Mouse (Mus musculus) NIH3T3 (cell line): ENCODE measurements around the gene Pipox.

Experiments used
- DNase-seq: peaks from one replicate; pipeline ENCODE4 v3.0.0-alpha.2; 2012; ENCODE audit warnings: low read depth

The Pipox gene

DNA sequence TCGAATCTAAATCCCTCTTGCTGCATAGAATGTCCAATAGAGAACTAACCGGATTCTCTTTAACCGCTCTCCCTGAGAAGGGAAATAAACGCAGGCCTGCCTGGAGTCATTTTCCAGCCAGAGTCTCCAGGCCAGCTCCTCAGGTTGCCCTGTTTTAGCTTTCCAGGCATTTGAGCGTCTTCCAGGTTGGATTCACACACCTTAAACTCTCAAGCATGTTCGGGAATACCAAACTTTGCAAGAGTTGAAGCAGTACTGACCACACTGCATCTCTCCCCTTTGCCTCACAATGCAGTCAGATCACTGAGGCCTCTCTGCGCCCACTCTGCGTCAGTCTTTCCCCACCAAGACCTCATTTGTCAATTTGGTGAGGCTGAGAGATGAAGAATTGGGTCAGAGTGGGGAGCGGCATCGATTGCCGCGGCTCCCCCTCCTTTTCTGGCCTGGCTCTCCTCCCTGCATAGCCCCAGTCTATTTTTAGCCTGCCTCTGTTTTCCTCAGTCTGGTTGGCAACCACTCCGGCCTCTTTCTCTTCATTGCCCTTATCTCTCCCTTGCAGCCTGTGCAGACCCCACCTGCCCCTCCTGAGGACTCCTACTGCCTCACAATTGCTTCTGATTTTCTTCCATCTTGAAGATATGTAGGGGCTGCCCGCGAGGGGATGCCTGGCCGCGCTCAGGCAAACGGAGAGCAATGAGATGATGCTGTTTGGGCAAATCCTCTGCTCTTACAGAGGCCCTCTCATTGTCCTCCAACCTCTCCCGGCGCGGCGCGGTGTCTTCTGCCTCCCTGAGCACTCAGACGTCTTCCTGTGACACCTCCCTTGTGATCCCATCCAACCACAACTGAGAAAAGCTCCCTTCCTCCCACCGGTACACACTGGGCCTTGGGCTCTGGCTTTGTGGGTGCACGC, 17.8 kb downstream of the Pipox start:
- DNase-seq = peak; percentile 36

DNA sequence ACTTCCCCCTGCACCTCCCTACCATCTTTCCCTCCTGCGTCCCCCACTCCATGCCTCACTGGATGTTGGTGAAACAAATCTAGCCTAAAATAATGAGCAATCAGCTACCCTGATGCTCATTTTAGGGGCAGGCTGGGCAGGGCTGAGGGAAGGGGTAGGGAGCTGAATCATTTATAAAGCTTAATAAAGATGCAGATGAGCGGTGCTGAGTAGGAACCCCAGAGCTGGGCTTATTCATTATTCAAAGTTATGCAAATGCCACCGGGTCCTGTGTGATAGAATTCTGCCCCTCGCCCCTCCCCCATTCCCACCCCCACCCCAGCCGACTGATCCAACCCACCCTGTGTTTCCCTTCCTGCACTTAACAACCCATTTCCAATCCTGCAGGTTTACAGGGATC, 18.6 kb downstream of the Pipox start:
- no peak for DNase-seq

DNA sequence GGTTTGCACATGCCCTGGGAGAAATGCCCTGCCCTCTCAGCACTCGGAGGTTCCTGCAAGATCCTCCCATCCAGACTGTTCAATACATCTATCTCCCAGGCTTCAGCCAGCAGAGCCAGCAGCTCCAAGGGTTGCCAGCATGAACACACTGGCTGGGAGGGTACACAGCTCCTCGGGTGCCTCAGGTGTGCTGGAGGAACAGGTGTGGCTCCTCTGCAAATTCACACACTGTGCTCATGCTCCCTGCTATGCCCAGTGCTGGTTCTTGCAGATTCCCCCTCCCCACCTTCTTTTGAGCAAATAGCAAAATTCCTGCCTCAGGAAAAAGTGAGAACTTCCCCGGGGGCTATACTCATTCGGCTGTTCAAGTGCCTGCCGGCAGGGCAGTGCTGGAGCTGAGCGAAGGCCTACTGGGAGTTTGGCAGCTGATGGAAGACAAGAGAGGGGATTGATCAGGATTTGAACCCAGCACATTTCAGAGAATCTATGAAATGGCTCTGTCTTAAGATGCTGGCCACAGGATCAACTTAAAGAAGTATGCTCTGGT, 19.1 kb downstream of the Pipox start:
- DNase-seq = no peak

DNA sequence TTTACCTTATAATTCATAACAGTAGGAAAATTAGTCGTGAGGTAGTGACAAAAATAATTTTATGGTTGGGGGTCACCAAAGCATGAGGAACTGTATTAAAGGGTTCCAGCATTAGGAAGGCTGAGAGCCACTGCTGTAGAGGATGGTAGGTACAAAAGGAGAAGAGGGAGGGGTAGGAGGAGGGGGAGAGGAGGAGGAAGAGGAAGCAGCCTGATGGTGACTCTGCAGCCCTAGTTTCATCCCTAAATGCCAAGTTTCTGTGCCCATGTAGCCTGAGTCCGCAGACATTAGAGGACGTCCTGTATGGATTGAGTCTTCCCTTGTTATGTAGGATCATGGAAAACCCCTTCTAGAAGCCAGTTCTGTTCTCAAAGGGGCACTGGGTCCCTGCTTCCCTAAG, 20.8 kb downstream of the Pipox start:
- DNase-seq = no peak

DNA sequence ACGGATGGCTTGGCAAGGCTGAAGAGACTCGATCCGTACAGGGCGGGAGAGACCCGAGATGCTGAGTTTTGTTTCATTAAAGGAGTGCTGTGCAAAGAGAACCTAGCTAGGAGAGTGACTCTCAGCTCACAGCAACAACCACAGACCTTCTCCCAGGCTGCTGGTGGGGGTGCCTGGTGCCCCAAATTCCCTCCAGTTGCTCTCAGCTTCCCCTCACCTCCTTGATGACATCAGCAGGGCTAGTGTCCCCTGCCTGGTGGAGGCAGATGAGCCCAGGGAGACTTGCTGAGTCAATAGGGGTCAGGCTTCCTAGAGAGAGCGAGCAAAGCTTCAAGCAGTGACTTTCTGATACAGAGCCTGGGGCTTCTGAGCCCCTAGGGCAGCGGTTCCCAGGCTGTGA, 21.2 kb downstream of the Pipox start:
- DNase-seq = no peak

DNA sequence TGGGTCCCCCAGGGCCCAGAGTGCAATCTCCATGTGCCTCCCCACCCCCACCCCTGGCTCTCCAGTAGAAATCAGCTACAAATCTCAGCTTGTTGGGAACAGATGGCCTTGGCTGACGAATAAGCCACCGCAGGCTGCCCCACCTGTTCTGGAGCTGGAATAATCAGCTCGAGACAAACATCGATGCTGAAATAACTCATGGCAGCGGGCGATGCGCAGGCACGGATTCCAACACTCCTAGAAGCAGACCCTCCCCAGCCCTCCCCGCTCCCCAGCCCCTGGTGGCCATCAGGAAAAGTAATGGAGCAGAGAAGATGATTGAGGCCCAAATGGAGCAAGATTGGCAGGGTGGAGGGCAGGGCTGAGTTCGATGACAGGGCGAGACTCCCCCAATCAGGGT, 21.7 kb downstream of the Pipox start:
- no peak for DNase-seq

DNA sequence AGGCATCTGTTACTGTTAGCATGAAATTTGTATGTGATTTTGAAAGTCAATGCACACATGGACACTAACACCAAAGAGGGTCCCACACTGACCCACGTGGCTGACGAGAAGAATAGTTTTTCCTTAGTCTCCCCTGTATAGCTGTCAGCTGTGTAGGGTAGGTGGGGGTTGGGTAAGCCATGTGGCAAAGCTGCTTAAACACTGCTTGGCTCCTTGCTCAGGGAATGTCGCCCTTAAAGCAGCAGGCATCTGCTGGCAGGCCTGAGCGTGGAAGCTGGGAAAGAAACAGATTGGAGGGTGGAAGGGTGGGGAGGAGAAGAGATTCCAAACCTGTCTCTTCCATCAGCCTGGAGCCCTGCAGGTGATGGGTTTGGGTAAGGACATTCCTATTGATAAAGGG, 22.5 kb downstream of the Pipox start:
- no peak for DNase-seq

DNA sequence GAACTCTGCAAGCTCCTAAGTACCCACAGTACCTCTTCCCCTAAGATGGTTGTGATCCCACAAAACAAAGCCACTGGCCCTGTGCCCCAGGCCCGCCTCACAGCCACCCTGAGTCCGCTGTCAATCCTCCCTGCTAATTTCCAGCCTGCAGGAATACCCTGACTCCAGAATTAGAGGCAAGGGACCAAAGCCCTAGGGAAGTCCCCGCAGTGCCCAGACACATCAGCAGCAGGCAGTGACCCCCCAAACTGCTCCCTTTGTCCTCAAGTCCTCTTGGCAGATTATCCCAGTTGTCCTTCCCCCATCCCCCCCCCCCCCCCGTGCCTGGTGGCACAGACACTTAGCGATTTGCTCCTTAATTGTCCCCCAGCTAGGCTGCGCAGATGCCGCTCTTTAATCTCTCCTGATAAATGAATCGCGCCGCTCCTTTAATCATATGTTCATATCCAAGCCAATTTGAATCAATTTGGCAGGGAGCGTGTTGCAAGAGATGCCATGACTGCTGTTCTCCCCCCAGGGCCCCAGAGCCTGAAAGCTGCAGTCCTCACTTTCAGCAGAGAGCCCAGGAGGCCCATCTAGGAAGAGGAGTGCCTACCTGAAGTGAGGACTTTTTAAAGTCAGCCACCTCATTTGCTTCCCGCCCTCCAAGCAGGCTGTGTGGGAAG, 26.3 kb downstream of the Pipox start:
- DNase-seq = no peak

DNA sequence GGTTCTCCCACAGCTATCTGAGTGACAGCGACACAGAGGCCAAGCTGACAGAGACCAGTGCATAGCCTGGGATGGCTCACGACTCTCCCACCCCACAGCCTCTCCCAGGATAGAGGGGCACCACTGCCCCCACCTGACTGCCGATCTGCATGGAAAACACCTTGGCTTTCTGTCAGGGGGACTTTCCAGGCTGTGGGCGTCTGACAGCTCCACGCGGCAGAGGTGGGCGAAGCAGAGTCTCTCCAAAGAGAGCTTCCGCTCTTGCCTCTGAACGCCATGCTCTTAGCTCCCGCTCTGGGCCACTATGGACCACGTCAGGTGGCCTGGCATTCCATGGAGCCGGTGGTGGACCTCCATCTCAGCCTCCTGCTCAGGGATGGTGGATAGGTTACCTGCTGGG, 29.1 kb downstream of the Pipox start:
- DNase-seq = no peak

DNA sequence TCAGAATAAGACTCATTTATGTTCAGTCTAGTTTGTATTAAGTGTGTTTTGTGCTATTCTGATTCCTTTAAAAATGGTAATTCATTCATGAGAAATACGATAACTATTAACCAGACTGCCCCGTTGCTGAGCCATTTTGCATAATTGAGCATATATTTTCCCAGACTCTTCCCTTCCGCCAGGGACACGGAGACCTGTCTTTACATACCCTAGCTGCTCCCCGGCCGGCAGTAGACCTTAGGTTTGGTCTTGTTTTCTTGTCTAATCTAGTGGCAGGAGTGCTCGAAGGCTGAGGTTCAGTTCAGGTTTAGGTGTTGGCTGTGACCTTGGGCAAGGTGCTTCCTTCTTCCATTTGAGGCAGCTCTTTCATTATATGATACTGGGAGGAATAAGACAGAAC, 31.0 kb downstream of the Pipox start:
- no peak for DNase-seq

DNA sequence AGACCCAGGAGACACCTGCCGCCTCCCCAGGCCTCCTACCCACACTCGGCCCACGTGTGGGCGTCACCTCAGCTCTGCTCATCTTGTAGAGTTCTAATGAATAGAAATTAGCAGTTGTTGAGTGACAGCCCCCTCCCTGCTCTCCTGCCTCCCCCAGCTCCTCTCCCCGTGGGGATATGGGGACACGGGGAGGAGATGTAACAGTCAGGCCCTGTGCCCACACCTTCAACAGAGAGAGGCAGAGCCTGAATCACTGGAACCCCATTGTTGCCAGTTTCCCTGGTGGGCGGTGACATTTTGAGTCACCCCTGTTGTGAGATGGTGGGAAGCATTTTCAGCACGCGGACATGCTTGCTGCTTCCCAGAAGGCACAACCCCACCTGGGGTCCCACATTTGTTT, 32.9 kb downstream of the Pipox start:
- no peak for DNase-seq

DNA sequence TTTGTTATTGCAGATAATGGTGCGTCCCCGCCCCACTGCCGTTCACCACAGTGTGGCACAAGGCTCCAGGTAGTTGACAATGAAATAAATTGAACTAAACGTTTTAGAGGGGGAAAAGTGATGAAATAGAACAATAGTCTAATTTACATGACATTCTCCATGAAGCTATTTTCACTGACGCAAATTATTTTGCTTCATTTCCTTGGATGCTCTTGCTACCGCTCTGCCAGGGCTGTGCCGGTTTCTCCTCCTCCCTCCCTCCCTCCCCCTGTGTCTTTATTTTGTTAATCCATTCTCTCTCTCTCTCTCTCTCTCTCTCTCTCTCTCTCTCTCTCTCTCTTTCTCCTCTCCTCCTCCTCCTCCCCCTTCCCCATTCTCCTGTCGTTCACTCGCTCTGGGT, 35.3 kb downstream of the Pipox start:
- no peak for DNase-seq

DNA sequence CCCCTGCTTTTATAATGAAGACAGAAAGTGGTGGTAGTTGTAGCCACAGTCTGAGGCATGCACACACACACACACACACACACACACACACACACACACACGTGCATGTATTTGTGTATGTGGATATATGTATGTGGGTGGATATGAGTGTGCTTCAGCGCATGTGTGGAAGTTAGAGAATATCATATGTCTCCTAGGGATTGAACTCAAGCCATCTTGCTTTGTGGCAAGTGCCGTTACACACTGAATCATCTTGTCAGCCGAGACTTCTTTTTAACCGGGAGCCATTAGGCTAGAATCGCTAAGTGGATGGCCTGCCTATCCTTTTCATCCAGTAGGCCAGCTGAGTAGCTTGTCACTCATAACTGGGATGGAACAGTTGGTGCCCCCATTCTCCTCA, 36.8 kb downstream of the Pipox start:
- no peak for DNase-seq

DNA sequence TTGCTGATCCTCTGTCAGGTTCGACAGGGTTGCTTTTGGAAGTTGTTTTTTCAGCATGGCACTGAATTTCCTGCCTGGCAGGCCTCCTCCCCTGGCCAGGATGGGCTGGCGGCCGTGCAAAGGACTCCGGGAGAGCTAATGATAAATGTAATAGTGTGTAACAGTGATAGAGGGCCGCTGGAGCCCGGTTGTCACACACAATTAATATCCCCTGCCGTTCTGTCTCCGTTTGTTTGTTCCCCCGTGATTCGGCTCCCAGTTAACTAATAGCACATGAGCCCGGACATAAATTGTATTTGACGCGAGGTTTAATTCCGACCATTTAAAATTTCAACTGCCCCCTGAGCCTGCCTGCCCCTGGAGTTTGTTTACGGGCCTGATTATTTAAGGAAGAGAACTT, 38.5 kb downstream of the Pipox start:
- no peak for DNase-seq

DNA sequence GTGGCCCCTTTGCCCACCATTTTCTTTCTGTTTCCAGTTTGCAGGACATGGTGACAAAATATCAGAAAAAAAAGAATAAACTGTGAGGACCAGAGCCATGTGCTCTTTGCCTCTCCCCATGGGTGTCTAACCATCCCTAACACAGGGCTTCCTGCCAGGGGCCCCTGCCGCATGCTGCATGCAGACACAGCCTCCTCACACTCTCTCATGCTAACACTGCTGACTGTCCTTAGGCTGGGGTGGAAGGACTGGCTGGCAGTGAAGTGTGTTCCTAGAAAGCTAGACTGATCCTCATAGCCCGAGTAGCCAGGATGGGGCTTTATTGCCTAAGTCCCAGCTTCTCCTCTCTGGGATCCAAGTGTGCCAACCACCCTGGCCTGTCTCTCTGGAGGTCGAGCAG, 39.3 kb downstream of the Pipox start:
- no peak for DNase-seq

DNA sequence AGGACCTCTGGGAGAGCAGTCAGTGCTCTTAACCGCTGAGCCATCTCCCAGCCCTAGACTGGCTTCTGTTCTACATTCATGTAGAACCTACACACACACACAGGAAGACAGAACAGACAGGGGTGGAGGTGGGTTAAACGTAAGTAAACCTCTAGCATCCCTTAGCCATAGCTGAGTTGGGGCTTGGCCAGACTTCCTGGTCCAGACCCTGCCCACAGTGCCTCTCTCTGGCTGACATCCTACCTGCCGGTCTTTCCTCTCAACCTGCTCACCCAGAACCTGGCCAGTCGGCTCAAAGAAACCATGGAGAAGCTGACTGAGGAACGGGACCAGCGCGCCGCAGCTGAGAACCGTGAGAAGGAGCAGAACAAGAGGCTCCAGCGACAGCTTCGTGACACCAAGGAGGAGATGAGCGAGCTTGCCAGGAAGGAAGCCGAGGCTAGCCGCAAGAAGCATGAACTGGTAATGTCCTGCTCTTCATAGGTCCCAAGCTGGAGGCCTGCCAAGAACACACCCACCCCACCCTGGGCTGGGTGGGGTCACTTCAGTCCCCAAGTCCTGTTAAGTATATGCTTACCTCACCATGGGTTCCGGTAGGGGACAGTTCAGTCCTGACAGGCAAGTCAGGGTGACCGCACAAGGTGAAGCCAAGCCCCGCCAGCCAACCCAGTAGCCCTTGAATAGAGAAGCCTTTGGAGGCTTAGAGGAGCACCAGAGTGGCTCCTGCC, 40.8 kb downstream of the Pipox start:
- no peak for DNase-seq

DNA sequence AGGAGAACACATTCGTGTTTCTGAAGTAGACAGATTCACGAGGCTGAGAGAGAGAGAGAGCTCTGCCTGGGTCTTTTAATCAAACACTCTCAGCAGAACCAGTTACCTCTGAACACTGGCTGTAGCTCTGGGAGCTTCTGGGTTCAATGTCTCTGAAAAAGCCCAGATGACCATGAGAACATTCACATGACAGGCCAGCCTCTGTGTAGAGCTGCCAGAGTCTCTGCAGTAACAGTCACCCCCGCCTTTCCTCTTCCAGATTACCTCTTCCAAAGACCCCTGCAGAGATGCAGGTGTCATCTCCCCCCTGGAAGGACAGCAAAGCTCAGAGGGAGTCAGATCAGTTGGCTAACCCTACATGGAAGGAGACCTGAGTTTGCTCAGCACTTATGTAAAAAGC, 41.7 kb downstream of the Pipox start:
- no peak for DNase-seq

DNA sequence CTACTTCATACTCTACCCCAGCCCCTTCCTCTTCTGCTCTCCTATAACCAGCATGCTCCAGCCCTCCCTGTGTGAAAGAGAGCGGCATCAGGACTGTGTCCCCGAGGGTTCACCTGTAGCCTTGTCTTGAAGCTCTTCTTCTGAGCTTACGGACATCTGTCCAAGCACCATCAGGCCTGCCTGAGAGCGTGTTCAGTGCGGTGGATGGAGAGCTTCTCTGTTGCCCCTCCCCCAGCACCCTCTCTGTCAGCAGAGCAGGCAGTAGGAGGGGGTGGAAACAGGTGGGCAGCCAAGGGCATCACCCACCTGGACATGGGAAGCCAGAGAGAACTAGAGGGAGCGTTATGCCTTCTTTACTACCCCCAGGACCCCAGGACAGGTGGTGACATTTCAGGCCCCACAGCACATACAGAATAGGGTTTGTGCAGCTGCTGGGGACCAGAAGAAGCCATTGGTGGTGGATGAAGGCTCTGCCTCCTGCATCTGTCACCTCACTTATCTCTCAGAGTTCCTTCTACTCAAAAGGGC, 42.3 kb downstream of the Pipox start:
- DNase-seq = no peak

DNA sequence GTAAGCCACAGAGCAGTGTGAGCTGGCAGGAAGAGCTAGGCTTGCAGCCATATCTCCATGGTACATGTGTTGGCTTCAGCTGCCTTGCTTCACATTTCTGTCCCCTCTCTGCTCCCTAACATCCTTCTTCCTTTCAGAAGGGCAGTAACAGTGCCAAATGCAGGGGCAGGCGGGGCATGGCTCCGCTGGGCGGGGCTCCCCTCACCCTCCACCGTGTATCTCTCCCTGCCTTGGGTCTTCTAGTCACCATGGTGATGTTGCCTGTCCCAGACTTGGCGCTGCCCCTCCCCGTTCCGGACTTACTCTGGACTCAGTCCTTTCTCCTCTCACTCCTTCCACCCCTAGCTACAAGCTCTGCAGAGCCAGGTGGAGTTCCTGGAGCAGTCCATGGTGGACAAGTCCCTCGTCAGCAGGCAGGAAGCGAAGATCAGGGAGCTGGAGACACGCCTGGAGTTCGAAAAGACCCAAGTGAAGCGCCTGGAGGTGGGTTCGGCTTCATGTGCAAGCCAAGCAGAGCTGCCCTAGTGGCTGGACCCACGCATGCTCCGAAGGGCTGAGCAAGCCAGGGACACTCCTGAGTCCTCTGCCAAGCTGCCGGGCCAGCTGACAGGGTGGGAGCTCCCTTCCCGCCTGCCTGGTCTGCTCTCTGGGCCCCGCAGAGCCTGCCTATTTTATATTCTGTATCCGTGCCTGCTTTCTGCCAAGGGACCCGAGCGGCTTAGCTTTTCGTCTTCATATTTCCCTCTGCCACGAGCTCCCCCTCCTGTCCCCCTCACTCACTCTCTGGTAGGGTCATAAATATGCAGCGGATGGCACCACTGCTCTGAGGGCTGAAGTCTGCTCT, 43.3 kb downstream of the Pipox start:
- DNase-seq = no peak

DNA sequence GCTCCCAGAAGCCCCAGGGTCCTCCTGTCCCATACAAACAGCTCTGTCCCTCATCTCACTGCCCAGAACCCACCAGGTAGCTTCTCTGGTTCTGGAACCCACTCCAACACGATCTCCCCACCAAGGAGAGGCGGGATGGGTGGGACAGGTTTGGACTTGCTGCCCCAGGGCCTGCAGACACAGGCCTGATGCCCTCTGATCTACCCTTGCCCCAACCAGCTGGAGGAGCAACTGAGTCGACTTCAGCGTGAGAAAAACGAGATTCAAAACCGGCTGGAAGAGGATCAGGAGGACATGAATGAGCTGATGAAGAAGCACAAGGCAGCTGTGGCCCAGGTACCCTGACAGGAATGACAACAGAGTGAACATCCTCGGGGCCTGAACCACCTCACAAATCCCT, 44.7 kb downstream of the Pipox start:
- DNase-seq = no peak

DNA sequence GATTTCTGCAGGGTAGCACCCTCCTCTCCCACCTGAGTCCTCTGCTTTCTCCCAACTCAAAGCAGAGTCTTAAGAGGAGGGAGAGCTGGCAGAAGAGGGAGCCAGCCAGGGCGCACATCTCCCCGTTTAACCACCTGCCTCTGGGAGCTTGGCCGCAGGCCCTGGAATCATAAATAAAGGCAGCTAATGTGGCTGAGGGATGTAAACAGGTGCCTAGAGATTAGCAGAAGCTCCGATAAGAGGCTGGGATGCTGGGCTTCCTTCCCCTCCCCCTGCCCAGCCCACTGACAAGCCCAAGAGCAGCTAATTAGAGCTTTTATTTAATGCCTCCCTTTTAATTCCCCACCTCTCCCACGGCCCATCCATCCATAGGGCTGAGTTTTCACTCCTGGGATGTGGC, 45.8 kb downstream of the Pipox start:
- no peak for DNase-seq
